Mouse (Mus musculus) bone marrow macrophage, adult 2 months (primary cell): ENCODE results near the gene Oosp2. TPM values are rescaled to one million over a fixed set of nuclear protein-coding genes. Genes with fewer than 3 reads are reported as not detected.

Experiments used
- H3K27ac ChIP-seq: 2 replicates; pipeline ENCODE4 v1.5.1; 2012; ENCODE audit warnings: low read depth, low read length; ENCODE audit not compliant: insufficient read depth
- H3K4me1 ChIP-seq: 2 replicates; pipeline ENCODE4 v1.6.1; 2012; ENCODE audit warnings: low read length; ENCODE audit not compliant: control insufficient read depth, insufficient read depth
- H3K4me3 ChIP-seq: 2 replicates; pipeline ENCODE4 v1.5.1; 2012; ENCODE audit warnings: mild to moderate bottlenecking, low read length, moderate library complexity; ENCODE audit not compliant: insufficient read depth
- CTCF ChIP-seq: IDR thresholded peaks from 2 replicates; pipeline ENCODE4 v1.5.1; 2012; ENCODE audit warnings: low read depth, mild to moderate bottlenecking, low read length, moderate library complexity
- POLR2A ChIP-seq: IDR thresholded peaks from 2 replicates; pipeline ENCODE4 v1.6.1; 2012; ENCODE audit warnings: mild to moderate bottlenecking, low read depth, low read length, borderline replicate concordance
- polyA plus RNA-seq: library from polyadenylated mRNA; stranded (reverse); fragments of >200 nt; gene quantifications from 2 replicates; pipeline ENCODE4 v1.2.4, GENCODE M21; 2012; ENCODE audit not compliant: missing spikeins, insufficient read depth, insufficient read length

Oosp2 gene
- polyA plus RNA-seq, result not detected in 2 replicates

GRCm38 (mm10) chr19:11660459-11660858, at the start of gene Oosp2:
Gene Oosp2 (minus strand): TSS chr19:11660559.
- TF ChIP-seq POLR2A, result no peak
- no peak for TF ChIP-seq CTCF
- Histone ChIP-seq H3K4me3 (no peak within 1 kb of the TSS), H3K4me1 (peaks cover 10% of the 10 kb centered on the region), H3K27ac (no peak within 1 kb of the TSS)

- H3K4me3 ChIP-seq, result no peak overlapping the region
- no peak overlapping the region for H3K27ac ChIP-seq
- H3K4me1 ChIP-seq, result peaks cover 2% of the 10 kb centered on the region; the same call in 1 of the 2 replicates
- TF ChIP-seq CTCF (no peak), POLR2A (no peak)
These were observed 38.0 kb upstream of the Oosp2 start for GRCm38 (mm10) chr19:11698342-11698741.

GRCm38 (mm10) chr19:11696755-11697154, 36.4 kb upstream of the Oosp2 start, which contains the start of gene Oosp3:
Gene Oosp3 (plus strand): TSS chr19:11697055.
- no peak for TF ChIP-seq CTCF
- no peak for TF ChIP-seq POLR2A
- H3K27ac ChIP-seq, result no peak within 1 kb of the TSS
- peaks cover 2% of the 10 kb centered on the region; the same call in 1 of the 2 replicates for H3K4me1 ChIP-seq
- H3K4me3 ChIP-seq, result no peak within 1 kb of the TSS

GRCm38 (mm10) chr19:11691454-11691853, 31.1 kb upstream of the Oosp2 start:
- Histone ChIP-seq H3K4me3 (no peak overlapping the region), H3K4me1 (no peaks in the 10 kb centered on the region), H3K27ac (no peak overlapping the region)
- no peak for TF ChIP-seq CTCF
- TF ChIP-seq POLR2A, result no peak

- TF ChIP-seq POLR2A (no peak), CTCF (no peak)
- Histone ChIP-seq H3K4me1 (no peaks in the 10 kb centered on the region), H3K4me3 (no peak within 1 kb of the TSS), H3K27ac (no peak within 1 kb of the TSS)
These were observed 30.5 kb upstream of the Oosp2 start, which contains the start of gene Oosp1 for GRCm38 (mm10) chr19:11690839-11691238. Gene Oosp1 (minus strand): TSS chr19:11691150.

GRCm38 (mm10) chr19:11661562-11661961, 1.2 kb upstream of the Oosp2 start:
- H3K4me3 ChIP-seq, result no peak overlapping the region
- TF ChIP-seq POLR2A, result no peak
- no peak for TF ChIP-seq CTCF
- H3K4me1 ChIP-seq, result peaks cover 10% of the 10 kb centered on the region
- H3K27ac ChIP-seq, result no peak overlapping the region

GRCm38 (mm10) chr19:11659142-11659541, 1.2 kb downstream of the Oosp2 start:
- Histone ChIP-seq H3K27ac (no peak overlapping the region), H3K4me3 (no peak overlapping the region; the same call in 1 of the 2 replicates), H3K4me1 (peaks cover 10% of the 10 kb centered on the region)
- TF ChIP-seq POLR2A (no peak), CTCF (no peak)

- TF ChIP-seq POLR2A (no peak), CTCF (no peak)
These were observed 10.8 kb downstream of the Oosp2 start for GRCm38 (mm10) chr19:11649564-11649963.

GRCm38 (mm10) chr19:11646166-11646565, 14.2 kb downstream of the Oosp2 start:
- no peak overlapping the region for H3K4me3 ChIP-seq
- peaks cover 2% of the 10 kb centered on the region for H3K4me1 ChIP-seq
- no peak overlapping the region for H3K27ac ChIP-seq
- TF ChIP-seq CTCF, result no peak
- TF ChIP-seq POLR2A, result no peak

More at GRCm38 (mm10) chr19:11649564-11649963, 10.8 kb downstream of the Oosp2 start:
- H3K4me3 ChIP-seq, result no peak overlapping the region
- no peak overlapping the region for H3K27ac ChIP-seq
- peaks cover 2% of the 10 kb centered on the region for H3K4me1 ChIP-seq

GRCm38 (mm10) chr19:11640732-11641131, 19.6 kb downstream of the Oosp2 start, which contains the start of gene Ms4a3:
Gene Ms4a3 (minus strand): TSS chr19:11640851.
- Histone ChIP-seq H3K27ac (no peak within 1 kb of the TSS), H3K4me3 (no peak within 1 kb of the TSS), H3K4me1 (no peaks in the 10 kb centered on the region)
- no peak for TF ChIP-seq CTCF
- TF ChIP-seq POLR2A, result no peak
